In the genomic region with DNA sequence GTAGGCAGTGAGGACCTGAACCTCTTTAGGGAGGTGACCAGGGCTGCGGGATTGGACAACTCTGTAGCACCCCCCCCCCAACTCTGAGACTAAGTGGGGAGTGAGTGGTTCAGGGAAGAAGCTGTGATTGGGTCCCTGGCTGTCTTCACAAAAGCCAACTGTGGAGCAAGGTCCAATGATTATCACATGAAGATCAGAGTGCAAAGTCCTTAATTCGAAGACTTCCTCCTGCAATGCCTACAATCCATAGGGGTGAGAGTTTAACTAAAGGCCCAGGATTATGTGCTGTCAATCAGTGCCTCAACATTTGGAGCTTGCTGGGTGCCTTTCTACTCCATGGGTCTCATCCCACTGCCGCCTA, we compare ENCODE assay signal across 10 mouse cellular contexts. TPM values are rescaled to one million over a fixed set of nuclear protein-coding genes. Genes with fewer than 3 reads are reported as not detected.
DNase-seq lines count a peak whose midpoint lies in the region; ATAC-seq and TF ChIP-seq lines count a peak whose summit lies in the region.
"Had no signal": no experiment of that assay in that cellular context is flagged by ENCODE, and none has a peak within 500 bp of the region (broad histone marks: within the 10 kb centered on the region; RNA-seq: fewer than 3 reads in every experiment).

No protein-coding gene starts in this region.

- no peaks in the 10 kb centered on the region for H3K9me3 ChIP-seq in heart, embryonic 16.5 days (replicated peaks; ENCODE audit: control insufficient read depth, low read length)
- H3K9me3 ChIP-seq in midbrain, embryonic 10.5 days (replicated peaks): no peaks in the 10 kb centered on the region
- H3K9me3 ChIP-seq in midbrain, postnatal 0 days (ENCODE audit: low read length): no peaks in the 10 kb centered on the region
- no peaks in the 10 kb centered on the region for H3K9me3 ChIP-seq in limb, embryonic 12.5 days
- H3K9me3 ChIP-seq in liver, embryonic 11.5 days (ENCODE audit: control insufficient read depth, low read length): no peaks in the 10 kb centered on the region
- H3K9me3 ChIP-seq: hindbrain, embryonic 15.5 days; liver, embryonic 15.5 days had no signal

- no peak for ATAC-seq in heart, embryonic 16.5 days (replicated peaks; ENCODE audit: extremely low read depth, insufficient read depth, low FRiP score)
- ATAC-seq in midbrain, postnatal 0 days (ENCODE audit: low FRiP score): no peak
- ATAC-seq in limb, embryonic 12.5 days (ENCODE audit: insufficient number of reproducible peaks, insufficient read depth, low FRiP score, low TSS enrichment, low read depth): 0 out of 2 replicates have a peak, but pooled peaks have one; percentile 7
- ATAC-seq in liver, embryonic 11.5 days (replicated peaks; ENCODE audit: low FRiP score): no peak

- H3K4me3 ChIP-seq in heart, embryonic 16.5 days (ENCODE audit: low read length): peak overlapping the region; percentile 59; the same call in 1 of the 2 replicates
- no peak overlapping the region for H3K4me3 ChIP-seq in midbrain, embryonic 10.5 days
- no peak overlapping the region for H3K4me3 ChIP-seq in midbrain, postnatal 0 days (ENCODE audit: low read depth, low read length)
- H3K4me3 ChIP-seq in limb, embryonic 12.5 days (replicated peaks): 0 out of 2 replicates have a peak overlapping the region, but pooled peaks have one; percentile 37
- no peak overlapping the region for H3K4me3 ChIP-seq in liver, embryonic 11.5 days (ENCODE audit: low read depth, low read length)
- H3K4me3 ChIP-seq: hindbrain, embryonic 15.5 days; liver, embryonic 15.5 days had no signal

- peaks cover 11% of the 10 kb centered on the region for H3K4me1 ChIP-seq in heart, embryonic 16.5 days (ENCODE audit: control insufficient read depth, insufficient read depth, low read length)
- peaks cover 27% of the 10 kb centered on the region for H3K4me1 ChIP-seq in midbrain, embryonic 10.5 days
- 0 out of 2 replicates have a peak, but pooled peaks cover 3% of the 10 kb centered on the region for H3K4me1 ChIP-seq in midbrain, postnatal 0 days (ENCODE audit: insufficient read depth, low read length)
- H3K4me1 ChIP-seq in limb, embryonic 12.5 days (replicated peaks): peaks cover 47% of the 10 kb centered on the region
- H3K4me1 ChIP-seq in liver, embryonic 11.5 days (replicated peaks; ENCODE audit: control insufficient read depth, insufficient read depth, low read length): 0 out of 2 replicates have a peak, but pooled peaks cover 2% of the 10 kb centered on the region

- peak overlapping the region; percentile 30; the same call in 1 of the 2 replicates for H3K9ac ChIP-seq in heart, embryonic 16.5 days (ENCODE audit: low read length)
- no peak overlapping the region for H3K9ac ChIP-seq in midbrain, postnatal 0 days (replicated peaks; ENCODE audit: low read length, poor library complexity, severe bottlenecking)
- no peak overlapping the region for H3K9ac ChIP-seq in limb, embryonic 12.5 days (replicated peaks)
- no peak overlapping the region for H3K9ac ChIP-seq in liver, embryonic 11.5 days (ENCODE audit: low read depth, low read length)
- H3K9ac ChIP-seq: hindbrain, embryonic 15.5 days; liver, embryonic 15.5 days had no signal

- H3K27ac ChIP-seq in heart, embryonic 16.5 days (ENCODE audit: low read length): peak overlapping the region; percentile 92
- 0 out of 2 replicates have a peak overlapping the region, but pooled peaks have one; percentile 60 for H3K27ac ChIP-seq in midbrain, embryonic 10.5 days (replicated peaks)
- H3K27ac ChIP-seq in midbrain, postnatal 0 days (ENCODE audit: low read depth, low read length): no peak overlapping the region
- peak overlapping the region; percentile 94 for H3K27ac ChIP-seq in limb, embryonic 12.5 days
- no peak overlapping the region for H3K27ac ChIP-seq in liver, embryonic 11.5 days (ENCODE audit: low read depth, low read length)
- H3K27ac ChIP-seq: liver, embryonic 15.5 days had no signal

- TF ChIP-seq CTCF in midbrain, postnatal 0 days (IDR thresholded peaks at IDR 0.05): no peak

- 63% methylated on average over 3 of the region's 3 CpGs for WGBS in heart, embryonic 16.5 days
- WGBS in midbrain, embryonic 10.5 days: 59% methylated on average over 3 of the region's 3 CpGs
- WGBS in midbrain, postnatal 0 days: 59% methylated on average over 3 of the region's 3 CpGs
- 76% methylated on average over 3 of the region's 3 CpGs for WGBS in limb, embryonic 12.5 days
- WGBS in liver, embryonic 11.5 days: 71% methylated on average over 3 of the region's 3 CpGs

- peak overlapping the region; percentile 56 for H3K4me2 ChIP-seq in heart, embryonic 16.5 days (ENCODE audit: low read depth, low read length)
- no peak overlapping the region for H3K4me2 ChIP-seq in midbrain, postnatal 0 days (ENCODE audit: low read depth, low read length, poor library complexity, severe bottlenecking)
- peak overlapping the region; percentile 51; the same call in 1 of the 2 replicates for H3K4me2 ChIP-seq in limb, embryonic 12.5 days
- H3K4me2 ChIP-seq in liver, embryonic 11.5 days: no peak overlapping the region
- H3K4me2 ChIP-seq: liver, embryonic 15.5 days had no signal

- H3K36me3 ChIP-seq in heart, embryonic 16.5 days (ENCODE audit: control insufficient read depth, insufficient read depth): no peaks in the 10 kb centered on the region
- H3K36me3 ChIP-seq in midbrain, embryonic 10.5 days: no peaks in the 10 kb centered on the region
- H3K36me3 ChIP-seq in midbrain, postnatal 0 days (ENCODE audit: insufficient read depth, low read length): no peaks in the 10 kb centered on the region
- no peaks in the 10 kb centered on the region for H3K36me3 ChIP-seq in limb, embryonic 12.5 days
- H3K36me3 ChIP-seq in liver, embryonic 11.5 days (ENCODE audit: control insufficient read depth, insufficient read depth, low read length): no peaks in the 10 kb centered on the region
- H3K36me3 ChIP-seq: hindbrain, embryonic 15.5 days; liver, embryonic 15.5 days had no signal

- DNase-seq in heart, postnatal 14 days: no peak
- no peak for DNase-seq in midbrain, embryonic 10.5 days (ENCODE audit: low spot score)
- no peak for DNase-seq in midbrain, postnatal 0 days (ENCODE audit: low spot score)
- DNase-seq in liver, embryonic 11.5 days (ENCODE audit: low spot score): no peak
- no peak for DNase-seq in right cerebral cortex, postnatal 10 days (ENCODE audit: low spot score in 2 of 2)

- H3K27me3 ChIP-seq in heart, embryonic 16.5 days (ENCODE audit: control insufficient read depth, insufficient read depth, low read length): no peaks in the 10 kb centered on the region
- no peaks in the 10 kb centered on the region for H3K27me3 ChIP-seq in midbrain, embryonic 10.5 days (ENCODE audit: low read depth, poor library complexity, severe bottlenecking)
- H3K27me3 ChIP-seq in midbrain, postnatal 0 days (ENCODE audit: insufficient read depth, low read length): no peaks in the 10 kb centered on the region
- H3K27me3 ChIP-seq in limb, embryonic 12.5 days: no peaks in the 10 kb centered on the region
- no peaks in the 10 kb centered on the region for H3K27me3 ChIP-seq in liver, embryonic 11.5 days (replicated peaks; ENCODE audit: control insufficient read depth, insufficient read depth, low read length)
- H3K27me3 ChIP-seq: hindbrain, embryonic 15.5 days; liver, embryonic 15.5 days had no signal

- intact Hi-C loops in heart, postnatal 14 days (cut with DNase I): loop anchor here (5.0 kb wide), 1 partner anchor 40 kb away; no protein-coding TSS in a partner anchor

RNA-seq across cellular contexts. Expression of a gene that starts 0.3 kb away (rescaled TPM):
- polyA plus RNA-seq in heart, embryonic 16.5 days (2015; fragmentation: Nextera tagmentation; extraction: Ambion mirVana): 48.5 and 51.9 TPM in 2 replicates
- total RNA-seq in heart, postnatal 14 days (2021): 100 to 1,000 TPM; 102 to 124 TPM
- polyA plus RNA-seq in midbrain, embryonic 10.5 days (2016; fragmentation: Nextera tagmentation; extraction: Ambion mirVana): 8.5 and 11.3 TPM in 2 replicates
- 26.9 and 42.1 TPM in 2 replicates for total RNA-seq in midbrain, postnatal 0 days (2014; rRNA removed)
- polyA plus RNA-seq in midbrain, postnatal 0 days (2015; fragmentation: Nextera tagmentation; extraction: Ambion mirVana): 5.6 and 5.7 TPM in 2 replicates
- polyA plus RNA-seq in limb, embryonic 12.5 days (2016; fragmentation: Nextera tagmentation; extraction: Ambion mirVana): 38.0 and 39.4 TPM in 2 replicates
- 0.81 and 1.5 TPM in 2 replicates for polyA plus RNA-seq in liver, embryonic 11.5 days (2014; fragmentation: Nextera tagmentation; extraction: Ambion mirVana)

RNA-seq across cellular contexts. Expression of a gene that starts 51.9 kb away (rescaled TPM):
- not detected in 2 replicates for polyA plus RNA-seq in heart, embryonic 16.5 days (2015; fragmentation: Nextera tagmentation; extraction: Ambion mirVana)
- total RNA-seq in heart, postnatal 14 days (2021): not detected
- polyA plus RNA-seq in midbrain, embryonic 10.5 days (2016; fragmentation: Nextera tagmentation; extraction: Ambion mirVana): not detected in 2 replicates
- total RNA-seq in midbrain, postnatal 0 days (2014; rRNA removed): not detected in 2 replicates
- polyA plus RNA-seq in midbrain, postnatal 0 days (2015; fragmentation: Nextera tagmentation; extraction: Ambion mirVana): not detected in 2 replicates
- polyA plus RNA-seq in limb, embryonic 12.5 days (2016; fragmentation: Nextera tagmentation; extraction: Ambion mirVana): 0.17 TPM in 1 of 2 replicates, not detected in the other
- not detected in 2 replicates for polyA plus RNA-seq in liver, embryonic 11.5 days (2014; fragmentation: Nextera tagmentation; extraction: Ambion mirVana)
- total RNA-seq: common myeloid progenitor, adult 5-6 weeks had no signal
- polyA plus RNA-seq: liver, embryonic 15.5 days had no signal

Comparison
In these comparisons a context has a peak if more than half of its experiments do, and no peak if none do; other contexts are left out.
1. H3K27ac ChIP-seq: peak in heart, embryonic 16.5 days (single experiment), midbrain, embryonic 10.5 days (single experiment) and limb, embryonic 12.5 days (single experiment); none in midbrain, postnatal 0 days (single experiment) and liver, embryonic 11.5 days (single experiment).
2. H3K4me2 ChIP-seq: peak in heart, embryonic 16.5 days (single experiment) and limb, embryonic 12.5 days (single experiment); none in midbrain, postnatal 0 days (single experiment) and liver, embryonic 11.5 days (single experiment).
3. H3K4me3 ChIP-seq: peak in heart, embryonic 16.5 days (single experiment) and limb, embryonic 12.5 days (single experiment); none in midbrain, embryonic 10.5 days (single experiment), midbrain, postnatal 0 days (single experiment) and liver, embryonic 11.5 days (single experiment).